Mouse (Mus musculus) CD8-positive naive resting alpha-beta T cell, adult 57 days (primary cell): ENCODE results near the gene Zglp1. TPM values are rescaled to one million over a fixed set of nuclear protein-coding genes. Genes with fewer than 3 reads are reported as not detected.

ENCODE experiments used
- total RNA-seq: library from RNA; stranded (reverse); gene quantifications from one replicate; pipeline ENCODE4 v1.2.4, GENCODE M21; 2023

Gene Zglp1
- not detected for total RNA-seq

GRCm38 (mm10) chr9:21067006-21067684 is at the start of gene Zglp1:
Gene Zglp1 (minus strand): TSS chr9:21067093.

GRCm38 (mm10) chr9:21091707-21092320 is 24.9 kb upstream of the Zglp1 start, which contains the start of the genes Gm38431 and Raver1:
Gene Gm38431 (minus strand): TSS chr9:21091997.
Gene Raver1 (minus strand): TSS chr9:21092008.

GRCm38 (mm10) chr9:21073044-21073840 is 6.3 kb upstream of the Zglp1 start, which contains the start of the genes Gm49373 and Fdx1l:
Gene Gm49373 (minus strand): TSS chr9:21073096.
Gene Fdx1l (minus strand): TSS chr9:21073614.

GRCm38 (mm10) chr9:21031896-21032351 is 35.0 kb downstream of the Zglp1 start, which contains the start of gene Icam5:
Gene Icam5 (plus strand): TSS chr9:21032073.

GRCm38 (mm10) chr9:21029291-21030054 is 37.4 kb downstream of the Zglp1 start, which contains the start of gene Icam4:
Gene Icam4 (plus strand): TSS chr9:21029373.

GRCm38 (mm10) chr9:21015571-21016130 is 51.2 kb downstream of the Zglp1 start, which contains the start of gene Icam1:
Gene Icam1 (plus strand): TSS chr9:21015985.

Other genes with a start within 250 kb of the Zglp1 start
- gene Rdh8, start 248.6 kb downstream of the Zglp1 start, total RNA-seq: not detected
- gene A230050P20Rik, start 198.5 kb downstream of the Zglp1 start, total RNA-seq: 72.1 TPM
- 2.3 TPM for gene Angptl6, start 187.4 kb downstream of the Zglp1 start, total RNA-seq
- gene Ppan, start 178.9 kb downstream of the Zglp1 start, total RNA-seq: 90.6 TPM
- gene Eif3g, start 168.5 kb downstream of the Zglp1 start, total RNA-seq: 177 TPM
- gene Dnmt1, start 107.2 kb downstream of the Zglp1 start, total RNA-seq: 90.9 TPM
- 2.6 TPM for gene S1pr2, start 90.3 kb downstream of the Zglp1 start, total RNA-seq
- 41.4 TPM for gene Mrpl4, start 64.4 kb downstream of the Zglp1 start, total RNA-seq
- gene Icam1, start 51.1 kb downstream of the Zglp1 start, total RNA-seq: 44.3 TPM
- 0.92 TPM for gene Icam4, start 37.7 kb downstream of the Zglp1 start, total RNA-seq
- 0.21 TPM for gene Icam5, start 35.0 kb downstream of the Zglp1 start, total RNA-seq
- 1.7 TPM for gene Gm49373, start 6.0 kb upstream of the Zglp1 start, total RNA-seq
- 25.2 TPM for gene Fdx1l, start 6.5 kb upstream of the Zglp1 start, total RNA-seq
- 12.2 TPM for gene Gm38431, start 24.9 kb upstream of the Zglp1 start, total RNA-seq
- 107 TPM for gene Raver1, start 24.9 kb upstream of the Zglp1 start, total RNA-seq
- 48.3 TPM for gene Tyk2, start 64.2 kb upstream of the Zglp1 start, total RNA-seq
- 131 TPM for gene Cdc37, start 82.9 kb upstream of the Zglp1 start, total RNA-seq
- 0.92 TPM for gene Pde4a, start 98.6 kb upstream of the Zglp1 start, total RNA-seq
- 37.0 TPM for gene Keap1, start 172.3 kb upstream of the Zglp1 start, total RNA-seq
- not detected for gene S1pr5, start 181.3 kb upstream of the Zglp1 start, total RNA-seq
- 56.6 TPM for gene Atg4d, start 198.2 kb upstream of the Zglp1 start, total RNA-seq
- 126 TPM for gene Kri1, start 220.9 kb upstream of the Zglp1 start, total RNA-seq
- 54.8 TPM for gene Cdkn2d, start 224.3 kb upstream of the Zglp1 start, total RNA-seq
- gene Ap1m2, start 245.2 kb upstream of the Zglp1 start, total RNA-seq: 4.0 TPM